Mouse (Mus musculus): Measurements from ENCODE around the gene Ciao1. TPM values are rescaled to one million over a fixed set of nuclear protein-coding genes. Genes with fewer than 3 reads are reported as not detected.
"Not testable (repeated sequence)": the region's sequence is repeated elsewhere in the genome, so short reads cannot be mapped to it uniquely, and the experiment has no call there.

The Ciao1 gene
- total RNA-seq, 2 experiments from 2014 or later = 61.9 to 62.3 TPM

DNA sequence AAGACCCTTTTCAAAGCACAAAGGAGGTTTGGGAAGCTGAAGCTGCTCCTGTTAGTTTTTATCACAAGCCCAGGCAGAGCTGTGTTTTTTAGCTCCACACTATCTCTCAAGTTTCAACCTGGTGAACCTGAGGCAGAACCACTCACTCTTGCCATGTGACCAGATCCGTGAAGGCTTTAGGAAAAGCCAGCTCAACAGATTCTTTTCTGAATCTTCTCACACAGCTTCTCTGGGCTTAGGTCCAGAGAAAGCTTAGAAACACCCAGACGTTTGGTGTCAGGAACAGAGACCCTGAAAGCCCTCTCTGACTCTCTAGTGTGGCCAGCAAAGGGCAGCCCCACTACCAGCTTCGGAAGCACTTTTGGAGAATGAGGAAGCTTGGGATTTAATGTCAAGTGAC, 3.8 kb upstream of the Ciao1 start:
- DNase-seq (ENCODE audit: low spot score) = no peak
- intact Hi-C loops (cut with DNase I) = no loop called here

DNA sequence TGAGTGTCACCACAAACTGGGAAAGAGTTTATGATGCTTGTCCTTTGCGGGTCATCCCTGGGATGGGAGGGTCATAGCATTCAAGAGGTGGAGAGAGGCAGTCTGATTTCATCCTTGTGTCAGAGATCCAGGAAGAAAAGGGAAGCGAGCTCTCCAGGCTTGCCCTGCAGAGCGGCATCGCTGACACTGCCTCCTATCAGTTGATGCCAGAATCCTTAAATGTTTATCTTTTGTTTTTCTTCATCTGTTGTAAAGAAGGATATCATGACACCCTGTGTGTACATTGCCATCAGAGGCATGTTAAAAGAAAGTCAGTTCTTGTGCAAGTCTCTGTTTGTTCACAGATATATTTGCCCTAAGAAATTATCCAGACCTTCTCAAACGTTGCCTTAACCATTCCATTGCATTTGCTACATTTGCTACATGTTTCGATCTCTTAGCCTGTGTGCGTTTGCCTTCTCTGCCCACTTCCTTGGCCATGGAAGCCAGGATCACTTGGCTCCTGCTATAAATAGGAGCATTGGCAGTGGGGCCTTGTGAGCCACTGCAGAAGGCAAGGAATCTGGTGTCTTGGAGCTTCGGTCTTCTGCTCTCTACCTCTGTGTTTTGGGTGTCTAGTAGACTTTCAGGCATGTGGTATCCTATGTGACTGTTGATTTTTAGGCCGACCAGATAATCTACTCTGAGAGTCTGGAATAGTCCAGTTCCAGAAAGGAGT, 2.8 kb upstream of the Ciao1 start:
- intact Hi-C loops (cut with DNase I) = no loop called here
- DNase-seq (ENCODE audit: low spot score) = no peak

DNA sequence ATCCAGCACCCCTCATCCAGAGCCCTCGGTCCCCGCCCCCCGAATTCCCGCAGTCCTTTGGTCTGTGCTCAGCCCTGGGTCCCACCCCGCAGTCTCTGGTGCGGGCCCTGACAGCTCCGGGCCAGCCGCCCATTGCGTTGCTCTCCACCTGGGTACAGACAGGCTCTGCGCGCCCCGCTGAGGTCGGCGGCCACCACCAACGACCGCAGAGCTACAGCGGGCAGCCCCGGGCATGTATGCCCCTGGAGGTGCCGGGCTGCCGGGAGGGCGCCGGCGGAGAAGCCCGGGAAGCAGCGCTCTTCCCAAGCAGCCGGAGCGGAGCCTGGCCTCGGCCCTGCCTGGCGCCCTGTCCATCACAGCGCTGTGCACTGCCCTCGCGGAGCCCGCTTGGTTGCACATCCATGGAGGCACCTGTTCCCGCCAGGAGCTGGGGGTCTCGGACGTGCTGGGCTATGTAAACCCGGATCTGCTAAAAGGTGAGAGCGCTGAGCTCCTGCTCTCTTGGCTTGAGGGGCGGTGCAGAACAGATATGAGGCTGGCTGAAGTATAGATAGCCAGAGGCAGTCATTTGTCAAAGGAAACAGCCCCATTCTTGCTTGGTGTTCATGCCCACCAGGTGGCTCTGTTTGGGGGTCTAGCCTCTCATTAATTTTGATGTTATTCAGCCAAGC, 853 bp upstream of the Ciao1 start:
- DNase-seq (ENCODE audit: low spot score) = no peak
- intact Hi-C loops (cut with DNase I) = loop anchor here (2.0 kb wide), 2 partner anchors 20 to 94 kb away; no protein-coding TSS in a partner anchor

- intact Hi-C loops (cut with DNase I) = no loop called here
Measured at GRCm38 (mm10) chr2:127240065-127240464, 7.6 kb downstream of the Ciao1 start.

GRCm38 (mm10) chr2:127237897-127238610, 9.6 kb downstream of the Ciao1 start:
- intact Hi-C loops (cut with DNase I) = no loop called here
- no peak for DNase-seq (ENCODE audit: low spot score)

More at GRCm38 (mm10) chr2:127240065-127240464, 7.6 kb downstream of the Ciao1 start:
- DNase-seq (ENCODE audit: low spot score) = no peak

GRCm38 (mm10) chr2:127225261-127225660, 22.4 kb downstream of the Ciao1 start:
- DNase-seq (ENCODE audit: low spot score) = no peak
- intact Hi-C loops (cut with DNase I) = loop anchor here (10.0 kb wide), 1 partner anchor 410 kb away; no protein-coding TSS in a partner anchor

DNA sequence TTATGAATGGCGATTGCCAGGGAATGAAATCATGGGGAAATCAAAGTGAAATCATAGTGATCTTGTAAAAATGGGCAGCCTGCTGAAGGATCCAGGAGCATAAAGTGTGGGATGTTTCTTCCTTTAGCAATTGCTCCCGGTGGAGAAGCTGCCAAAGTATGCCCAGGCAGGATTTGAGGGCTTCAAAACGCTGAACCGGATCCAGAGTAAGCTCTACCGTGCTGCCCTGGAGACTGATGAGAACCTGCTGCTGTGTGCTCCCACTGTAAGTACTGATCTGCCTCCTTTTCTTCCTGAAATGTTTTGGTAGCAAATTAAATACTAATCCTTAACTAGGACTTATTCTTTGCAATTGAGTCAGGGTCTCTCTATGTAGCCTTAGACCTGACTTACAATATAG, 29.9 kb downstream of the Ciao1 start:
- no peak for DNase-seq (ENCODE audit: low spot score)
- intact Hi-C loops (cut with DNase I) = no loop called here

GRCm38 (mm10) chr2:127210701-127211100, 36.9 kb downstream of the Ciao1 start:
- DNase-seq (ENCODE audit: low spot score) = no peak
- intact Hi-C loops (cut with DNase I) = no loop called here

DNA sequence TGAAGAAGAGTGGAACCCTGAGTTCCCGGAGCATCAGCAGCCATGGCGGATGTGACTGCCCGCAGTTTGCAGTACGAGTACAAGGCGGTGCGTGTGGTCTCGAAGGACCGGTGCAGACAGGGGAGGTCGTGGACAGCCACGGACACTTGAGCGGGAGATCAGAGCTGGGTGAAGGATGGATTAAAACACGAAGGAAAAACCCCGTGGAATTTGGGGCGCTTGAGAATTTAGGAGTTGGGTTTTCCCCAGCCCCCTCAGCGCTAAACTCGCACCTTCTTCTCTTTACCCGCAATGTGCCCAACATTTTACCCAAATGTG, 39.2 kb downstream of the Ciao1 start:
- intact Hi-C loops (cut with DNase I) = loop anchor here (10.0 kb wide), 1 partner anchor 184 kb away; no protein-coding TSS in a partner anchor
- no peak for DNase-seq (ENCODE audit: low spot score)

DNA sequence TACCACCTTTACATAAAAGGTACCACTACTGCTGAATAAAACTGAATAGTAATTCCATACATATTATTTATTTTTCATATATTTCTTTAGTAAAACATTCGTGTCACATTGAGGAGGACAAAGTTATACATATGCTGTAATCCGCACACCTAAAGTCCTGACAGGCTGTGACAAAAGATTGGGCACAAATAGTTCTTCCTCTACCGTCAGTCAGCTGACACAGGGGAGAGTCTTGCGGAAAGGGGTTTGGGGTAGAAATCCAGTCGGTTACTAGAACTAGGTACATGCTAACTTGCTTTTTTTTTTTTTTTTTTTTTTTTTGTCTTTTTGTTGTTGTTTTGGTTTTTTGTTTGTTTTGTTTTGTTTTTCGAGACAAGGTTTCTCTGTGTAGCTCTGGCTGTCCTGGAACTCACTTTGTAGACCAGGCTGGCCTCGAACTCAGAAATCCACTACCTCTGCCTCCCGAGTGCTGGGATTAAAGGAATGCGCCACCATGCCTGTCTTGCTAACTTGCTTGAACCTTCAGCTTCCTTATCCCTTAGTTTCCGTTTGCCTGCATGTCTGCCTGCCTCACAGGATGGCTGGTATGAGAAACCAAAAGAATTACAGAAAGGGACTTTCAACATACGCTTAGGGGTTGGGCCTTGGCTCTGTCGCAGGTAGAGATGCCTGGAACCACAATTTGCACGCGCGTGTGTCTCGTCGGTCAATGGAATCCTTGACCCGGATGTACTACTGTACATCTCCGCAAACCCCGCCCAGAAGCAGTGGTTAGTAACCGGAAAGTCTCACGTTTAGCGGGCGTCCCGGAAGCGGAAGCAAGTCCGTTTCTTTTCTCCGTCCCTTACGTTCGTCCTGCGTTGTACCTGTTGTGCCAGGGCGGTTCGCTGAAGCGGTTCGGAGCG, 39.8 kb downstream of the Ciao1 start, which contains the start of the genes 1810024B03Rik and Snrnp200:
1810024B03Rik (minus strand) TSS at position 734 of the 905 bp plus-strand sequence.
Snrnp200 (plus strand) TSS at position 840 of the 905 bp plus-strand sequence.
- intact Hi-C loops (cut with DNase I) = loop anchor here (10.0 kb wide), 1 partner anchor 183 kb away; no protein-coding TSS in a partner anchor
- peak; percentile 86 for DNase-seq (ENCODE audit: low spot score)

DNA sequence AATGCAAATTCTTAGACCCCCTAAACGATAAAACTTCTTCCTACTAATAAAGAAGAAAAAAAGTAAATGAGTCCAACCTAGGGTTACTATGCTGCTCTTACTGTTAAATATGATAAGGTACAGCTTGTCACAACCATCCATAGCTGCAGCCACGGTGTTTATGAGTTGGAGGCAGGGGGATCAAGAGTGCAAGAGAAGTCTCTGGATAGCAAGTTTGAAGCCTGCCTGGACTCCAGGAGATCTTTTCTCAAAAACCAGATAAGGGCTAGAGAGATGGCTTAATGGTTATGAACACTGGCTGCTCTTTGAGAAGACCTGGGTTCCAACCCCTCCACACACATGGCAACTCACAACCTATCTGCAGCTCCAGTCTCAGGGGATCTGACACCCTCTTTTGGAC, 40.7 kb downstream of the Ciao1 start:
- DNase-seq (ENCODE audit: low spot score) = no peak
- intact Hi-C loops (cut with DNase I) = loop anchor here (10.0 kb wide), 1 partner anchor 182 kb away; no protein-coding TSS in a partner anchor

GRCm38 (mm10) chr2:127205936-127206335, 41.7 kb downstream of the Ciao1 start:
- intact Hi-C loops (cut with DNase I) = loop anchor here (1.0 to 10.0 kb wide), 2 partner anchors 40 to 181 kb away; no protein-coding TSS in a partner anchor

GRCm38 (mm10) chr2:127204932-127205331, 42.7 kb downstream of the Ciao1 start:
- DNase-seq (ENCODE audit: low spot score) = no peak
- intact Hi-C loops (cut with DNase I) = loop anchor here (1.0 to 10.0 kb wide), 2 partner anchors 39 to 180 kb away; no protein-coding TSS in a partner anchor

More at GRCm38 (mm10) chr2:127205936-127206335, 41.7 kb downstream of the Ciao1 start:
- DNase-seq (ENCODE audit: low spot score) = not testable (repeated sequence)

Other genes starting within 250 kb of the Ciao1 start
- gene Ap4e1, start 239.1 kb downstream of the Ciao1 start, total RNA-seq (2021) = 1 to 10 TPM; 7.0 to 7.2 TPM
- 10 to 100 TPM; 16.9 to 20.7 TPM for gene Blvra, start 177.2 kb downstream of the Ciao1 start, total RNA-seq (2021)
- 1 to 10 TPM; 1.4 to 2.3 TPM for gene Ncaph, start 113.9 kb downstream of the Ciao1 start, total RNA-seq (2021)
- 10 to 100 TPM; 10.1 to 14.1 TPM for gene Itpripl1, start 104.4 kb downstream of the Ciao1 start, total RNA-seq (2021)
- gene 1810024B03Rik, start 39.5 kb downstream of the Ciao1 start, total RNA-seq (2021) = under 1 TPM; 0.36 to 0.70 TPM
- gene Snrnp200, start 39.4 kb downstream of the Ciao1 start, total RNA-seq (2021) = 10 to 100 TPM; 54.0 to 62.4 TPM
- gene Tmem127, start 92 bp upstream of the Ciao1 start, total RNA-seq (2021) = 10 to 100 TPM; 27.9 to 28.7 TPM
- 100 to 1,000 TPM; 152 to 167 TPM for gene Stard7, start 22.4 kb upstream of the Ciao1 start, total RNA-seq (2021)
- under 1 TPM; 0.31 to 0.49 TPM for gene Dusp2, start 88.3 kb upstream of the Ciao1 start, total RNA-seq (2021)
- gene Astl, start 90.8 kb upstream of the Ciao1 start, total RNA-seq (2021) = not detected
- gene Adra2b, start 115.4 kb upstream of the Ciao1 start, total RNA-seq (2021) = under 1 TPM; 0.61 to 0.88 TPM
- not detected for gene Gpat2, start 177.4 kb upstream of the Ciao1 start, total RNA-seq (2021)
- gene Fahd2a, start 196.7 kb upstream of the Ciao1 start, total RNA-seq (2021) = 10 to 100 TPM; 36.8 to 37.5 TPM

Data from heart, postnatal 25 days (tissue).